Mouse (Mus musculus) cerebellum, adult 18-20 months (tissue): ENCODE measurements around the gene Tex38.

Experiments used
- DNase-seq, 2 experiments: peaks; one replicate each; pipeline ENCODE4 v3.0.0; 2021

Gene Tex38

GRCm38 (mm10) chr4:115767647-115768467, 13.0 kb downstream of the Tex38 start:
- DNase-seq = no peak

GRCm38 (mm10) chr4:115764581-115764980, 16.2 kb downstream of the Tex38 start:
- DNase-seq = no peak

- DNase-seq = peak in 1 of 2 experiments; percentile 12
Measured at GRCm38 (mm10) chr4:115761206-115761605, 19.6 kb downstream of the Tex38 start.

- DNase-seq = no peak
Measured at GRCm38 (mm10) chr4:115754851-115755250, 26.0 kb downstream of the Tex38 start.

GRCm38 (mm10) chr4:115754101-115754500, 26.7 kb downstream of the Tex38 start:
- DNase-seq = no peak

GRCm38 (mm10) chr4:115749336-115749735, 31.5 kb downstream of the Tex38 start:
- DNase-seq = no peak

- DNase-seq = no peak
Measured at GRCm38 (mm10) chr4:115748181-115748580, 32.6 kb downstream of the Tex38 start.

GRCm38 (mm10) chr4:115743096-115743495, 37.7 kb downstream of the Tex38 start:
- DNase-seq = no peak

- DNase-seq = no peak
Measured at GRCm38 (mm10) chr4:115742658-115743057, 38.2 kb downstream of the Tex38 start.

- peak; percentile 4 to 11 for DNase-seq
Measured at GRCm38 (mm10) chr4:115738481-115738985, 42.3 kb downstream of the Tex38 start.

GRCm38 (mm10) chr4:115737551-115738041, 43.2 kb downstream of the Tex38 start, which contains the start of gene Efcab14:
TSS of gene Efcab14 (plus strand) at chr4:115737744.
- DNase-seq = peak; percentile 97 to 99

GRCm38 (mm10) chr4:115734867-115735266, 46.0 kb downstream of the Tex38 start:
- no peak for DNase-seq

GRCm38 (mm10) chr4:115733746-115734145, 47.1 kb downstream of the Tex38 start:
- no peak for DNase-seq

- no peak for DNase-seq
Measured at GRCm38 (mm10) chr4:115732223-115732818, 48.5 kb downstream of the Tex38 start.

- peak; percentile 57 to 81 for DNase-seq
Measured at GRCm38 (mm10) chr4:115731588-115732222, 49.1 kb downstream of the Tex38 start.
